Mouse (Mus musculus): ENCODE results near the gene Krt73. TPM values are rescaled to one million over a fixed set of nuclear protein-coding genes. Genes with fewer than 3 reads are reported as not detected.

The Krt73 gene
- total RNA-seq (2014; fragmentation: Nextera tagmentation) (not detected in 2 replicates), total RNA-seq (2017) (not detected in 2 replicates)

GRCm38 (mm10) chr15:101802296-101802835 lies at the start of gene Krt73:
Krt73 (minus strand) TSS chr15:101802346.
- no peak for ATAC-seq (replicated peaks; ENCODE audit: low FRiP score, low TSS enrichment, poor library complexity, severe bottlenecking)

- ATAC-seq (replicated peaks; ENCODE audit: low FRiP score, low TSS enrichment, poor library complexity, severe bottlenecking): no peak
Measured at GRCm38 (mm10) chr15:101850694-101851093, 48.5 kb upstream of the Krt73 start, which contains the start of gene Krt1. Krt1 (minus strand) TSS chr15:101850794.

- peak; percentile 60 for ATAC-seq (replicated peaks; ENCODE audit: low FRiP score, low TSS enrichment, poor library complexity, severe bottlenecking)
Measured at GRCm38 (mm10) chr15:101845971-101846403, 43.8 kb upstream of the Krt73 start.

- ATAC-seq (replicated peaks; ENCODE audit: low FRiP score, low TSS enrichment, poor library complexity, severe bottlenecking): no peak
Measured at GRCm38 (mm10) chr15:101843192-101843591, 41.0 kb upstream of the Krt73 start.

- ATAC-seq (replicated peaks; ENCODE audit: low FRiP score, low TSS enrichment, poor library complexity, severe bottlenecking): no peak
Measured at GRCm38 (mm10) chr15:101834784-101835328, 32.7 kb upstream of the Krt73 start.

GRCm38 (mm10) chr15:101833131-101833530 lies 31.0 kb upstream of the Krt73 start:
- no peak for ATAC-seq (replicated peaks; ENCODE audit: low FRiP score, low TSS enrichment, poor library complexity, severe bottlenecking)

GRCm38 (mm10) chr15:101829441-101829840 lies 27.3 kb upstream of the Krt73 start:
- no peak for ATAC-seq (replicated peaks; ENCODE audit: low FRiP score, low TSS enrichment, poor library complexity, severe bottlenecking)

GRCm38 (mm10) chr15:101821786-101822185 lies 19.6 kb upstream of the Krt73 start:
- no peak for ATAC-seq (replicated peaks; ENCODE audit: low FRiP score, low TSS enrichment, poor library complexity, severe bottlenecking)

GRCm38 (mm10) chr15:101817875-101818274 lies 15.7 kb upstream of the Krt73 start, which contains the start of gene Krt2:
Krt2 (minus strand) TSS chr15:101818169.
- no peak for ATAC-seq (replicated peaks; ENCODE audit: low FRiP score, low TSS enrichment, poor library complexity, severe bottlenecking)

GRCm38 (mm10) chr15:101803052-101803822 lies 1.1 kb upstream of the Krt73 start:
- ATAC-seq (replicated peaks; ENCODE audit: low FRiP score, low TSS enrichment, poor library complexity, severe bottlenecking): no peak

- no peak for ATAC-seq (replicated peaks; ENCODE audit: low FRiP score, low TSS enrichment, poor library complexity, severe bottlenecking)
Measured at GRCm38 (mm10) chr15:101790867-101791266, 11.3 kb downstream of the Krt73 start.

- ATAC-seq (replicated peaks; ENCODE audit: low FRiP score, low TSS enrichment, poor library complexity, severe bottlenecking): no peak
Measured at GRCm38 (mm10) chr15:101786360-101786759, 15.8 kb downstream of the Krt73 start, which contains the start of gene Krt72. Krt72 (minus strand) TSS chr15:101786460.

- ATAC-seq (replicated peaks; ENCODE audit: low FRiP score, low TSS enrichment, poor library complexity, severe bottlenecking): no peak
Measured at GRCm38 (mm10) chr15:101773420-101773819, 28.7 kb downstream of the Krt73 start.

- peak; percentile 78 for ATAC-seq (replicated peaks; ENCODE audit: low FRiP score, low TSS enrichment, poor library complexity, severe bottlenecking)
Measured at GRCm38 (mm10) chr15:101772711-101773081, 29.4 kb downstream of the Krt73 start.

GRCm38 (mm10) chr15:101772080-101772710 lies 30.0 kb downstream of the Krt73 start:
- 0 out of 2 replicates have a peak, but pooled peaks have one; percentile 44 for ATAC-seq (replicated peaks; ENCODE audit: low FRiP score, low TSS enrichment, poor library complexity, severe bottlenecking)

- no peak for ATAC-seq (replicated peaks; ENCODE audit: low FRiP score, low TSS enrichment, poor library complexity, severe bottlenecking)
Measured at GRCm38 (mm10) chr15:101770226-101770625, 31.9 kb downstream of the Krt73 start.
